Mouse (Mus musculus) common myeloid progenitor, adult 5-6 weeks (primary cell): ENCODE measurements around the gene Mettl24. TPM values are rescaled to one million over a fixed set of nuclear protein-coding genes. Genes with fewer than 3 reads are reported as not detected.

Experiments used
- total RNA-seq: library from RNA; stranded (forward); fragments of 200-1000, 187-1606 nt; gene quantifications from 2 replicates; pipeline ENCODE4 v1.2.3, GENCODE M21; 2017

The Mettl24 gene
- total RNA-seq, 1 experiment from 2014 or later: not detected

Other genes starting within 250 kb of the Mettl24 start
- gene Slc22a16, start 112.9 kb upstream of the Mettl24 start, total RNA-seq: not detected in 2 replicates
- gene Ddo, start 53.3 kb upstream of the Mettl24 start, total RNA-seq: not detected in 2 replicates
- 36.5 and 41.3 TPM in 2 replicates for gene Cdc40, start 200.0 kb downstream of the Mettl24 start, total RNA-seq
- gene Wasf1, start 200.2 kb downstream of the Mettl24 start, total RNA-seq: not detected in 2 replicates